Mouse (Mus musculus): ENCODE data around the gene Vmn1r13.
"Not testable (repeated sequence)": the region's sequence is repeated elsewhere in the genome, so short reads cannot be mapped to it uniquely, and the experiment has no call there.

The Vmn1r13 gene

GRCm38 (mm10) chr6:57202990-57203389 lies at the start of gene Vmn1r13:
TSS of gene Vmn1r13 (plus strand) at chr6:57203290.
- DNase-seq = not testable (repeated sequence)

DNA sequence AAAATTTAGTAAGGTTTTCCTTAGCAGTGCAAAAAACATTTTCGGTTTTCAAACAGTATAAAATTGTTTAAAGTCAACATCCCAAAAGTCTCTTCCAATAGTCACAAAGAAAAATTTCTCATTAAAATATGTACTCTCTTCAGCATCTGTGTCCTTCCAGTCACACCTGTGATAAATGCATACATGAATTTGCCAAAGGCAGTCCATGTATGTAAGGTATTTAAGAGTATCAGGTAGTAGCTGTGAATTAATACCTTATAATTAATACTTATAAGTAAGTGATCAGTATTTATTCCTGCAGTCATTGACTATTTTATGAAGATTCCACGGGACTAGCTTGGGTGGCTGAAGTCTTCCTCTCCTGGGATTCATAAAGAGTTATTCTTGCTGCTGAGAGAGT lies 46.5 kb upstream of the Vmn1r13 start, which contains the start of gene Vmn1r12:
Gene Vmn1r12 (plus strand): TSS at position 301 of the 400 bp plus-strand sequence.
- DNase-seq = no peak

- not testable (repeated sequence) for DNase-seq
Measured at GRCm38 (mm10) chr6:57190016-57190415, 13.1 kb upstream of the Vmn1r13 start.

DNA sequence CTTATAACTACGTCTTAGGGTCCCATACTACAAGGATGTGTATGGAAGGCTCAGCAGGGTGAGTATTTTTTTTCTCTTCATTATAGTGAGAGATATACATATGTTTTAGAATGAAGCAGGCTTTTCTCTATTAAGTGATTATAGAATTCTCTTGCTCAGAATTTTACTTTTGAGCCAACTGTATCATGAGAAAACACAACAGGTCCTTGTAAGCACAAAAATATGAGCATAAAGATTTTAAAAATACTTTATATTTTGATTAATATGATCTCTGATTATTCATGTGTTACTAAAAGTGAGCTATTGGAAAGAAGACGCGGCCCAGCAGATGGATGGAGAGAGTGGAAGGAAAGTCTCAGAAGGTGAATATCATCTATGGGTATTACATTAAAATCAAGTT lies 28.3 kb downstream of the Vmn1r13 start, which contains the start of gene Vmn1r14:
Gene Vmn1r14 (plus strand): TSS at position 301 of the 400 bp plus-strand sequence.
- DNase-seq = no peak

- DNase-seq = no peak
Measured at GRCm38 (mm10) chr6:57257652-57258051, 54.6 kb downstream of the Vmn1r13 start, which contains the start of gene Vmn1r15. TSS of gene Vmn1r15 (plus strand) at chr6:57257952.

- DNase-seq = no peak
Measured at GRCm38 (mm10) chr6:57260990-57261389, 57.9 kb downstream of the Vmn1r13 start.
